Mouse (Mus musculus): ENCODE measurements around the gene Slc38a6.

DNA sequence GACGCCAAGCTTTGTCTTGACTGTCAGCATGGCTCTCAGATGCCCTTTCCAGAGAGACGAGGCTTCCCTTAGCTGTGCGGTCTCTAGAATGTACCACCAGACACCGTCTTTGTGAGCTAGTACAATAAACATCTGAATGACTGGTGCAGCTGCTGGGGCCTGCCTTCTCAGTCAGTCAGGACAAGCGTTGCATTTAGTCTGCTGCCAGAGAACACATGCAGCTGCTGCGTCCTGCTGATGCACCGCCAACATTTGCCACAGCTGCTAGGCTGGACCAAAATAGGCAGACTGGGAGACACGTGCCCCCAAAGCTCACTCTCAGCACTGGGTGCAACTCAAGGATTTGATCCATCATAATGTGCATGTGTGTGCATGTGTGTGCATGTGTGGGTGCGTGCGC is 44.6 kb upstream of the Slc38a6 start:
- TF ChIP-seq TCF12 (IDR thresholded peaks at IDR 0.05; ENCODE audit: low read depth, low read length) (no peak), POLR2AphosphoS2 (IDR thresholded peaks at IDR 0.05; ENCODE audit: low read depth, low read length) (no peak), CTCF (conservative IDR thresholded peaks at IDR 0.05 in 1 of 2, IDR thresholded peaks at IDR 0.05 in 1 of 2; ENCODE audit: low read depth in 2 of 2, low read length in 2 of 2) (no peak), ZMIZ1 (IDR thresholded peaks at IDR 0.05; ENCODE audit: low read depth, low read length) (no peak), POLR2A (IDR thresholded peaks at IDR 0.05; ENCODE audit: low read depth, low read length) (no peak), CHD2 (IDR thresholded peaks at IDR 0.05; ENCODE audit: low read length) (no peak), NRF1 (IDR thresholded peaks at IDR 0.05; ENCODE audit: low read depth, low read length) (no peak), MEF2A (IDR thresholded peaks at IDR 0.05; ENCODE audit: borderline replicate concordance, low read depth, low read length) (no peak), UBTF (IDR thresholded peaks at IDR 0.05; ENCODE audit: low read depth, low read length) (no peak)
